Mouse (Mus musculus): ENCODE results near the gene Naa50. TPM values are rescaled to one million over a fixed set of nuclear protein-coding genes. Genes with fewer than 3 reads are reported as not detected.

Gene Naa50
- total RNA-seq, 1 experiment, result 72.5 TPM

- DNase-seq (ENCODE audit: low read depth, low spot score), result no peak
- no peaks in the 10 kb centered on the region for H3K9me3 ChIP-seq (ENCODE audit: control insufficient read depth, insufficient read depth, low read depth, low read length)
- no peaks in the 10 kb centered on the region for H3K4me1 ChIP-seq (ENCODE audit: control insufficient read depth in 2 of 2, insufficient read depth in 2 of 2, low read length in 2 of 2, poor library complexity in 1 of 2)
- TF ChIP-seq MAFK (IDR thresholded peaks at IDR 0.05; ENCODE audit: insufficient read depth, low read depth, low read length) (no peak), ZC3H11A (IDR thresholded peaks at IDR 0.05; ENCODE audit: borderline replicate concordance, low read depth, low read length) (no peak), CHD2 (IDR thresholded peaks at IDR 0.05; ENCODE audit: low read depth, low read length) (no peak), HCFC1 (IDR thresholded peaks at IDR 0.05; ENCODE audit: borderline replicate concordance, insufficient read depth, low read length) (no peak), ZNF384 (IDR thresholded peaks at IDR 0.05; ENCODE audit: low read depth, low read length) (no peak)
- no peak overlapping the region for H3K27ac ChIP-seq (ENCODE audit: insufficient read depth, low read depth, low read length, poor library complexity, severe bottlenecking)
- H3K4me3 ChIP-seq (ENCODE audit: insufficient read depth in 1 of 2, low read depth in 1 of 2, low read length in 2 of 2, poor library complexity in 1 of 2, severe bottlenecking in 1 of 2), result no peak overlapping the region
- H3K9ac ChIP-seq (ENCODE audit: insufficient read depth, low read depth, low read length, poor library complexity, severe bottlenecking), result no peak overlapping the region
- in situ Hi-C loops (cut with MboI; ENCODE audit: low sequenced_read_pairs in 2 of 2, unreplicated experiment in 2 of 2), result no loop called here
- no peaks in the 10 kb centered on the region; the same call in 1 of the 2 replicates for H3K36me3 ChIP-seq (ENCODE audit: control insufficient read depth, insufficient read depth, low read length, poor library complexity, severe bottlenecking)
Observed at GRCm38 (mm10) chr16:44163831-44164230, 24.2 kb downstream of the Naa50 start.

- Histone ChIP-seq H3K9ac (ENCODE audit: insufficient read depth, low read depth, low read length, poor library complexity, severe bottlenecking) (no peak overlapping the region), H3K27ac (ENCODE audit: insufficient read depth, low read depth, low read length, poor library complexity, severe bottlenecking) (no peak overlapping the region), H3K4me1 (ENCODE audit: control insufficient read depth in 2 of 2, insufficient read depth in 2 of 2, low read length in 2 of 2, poor library complexity in 1 of 2) (no peaks in the 10 kb centered on the region), H3K36me3 (ENCODE audit: control insufficient read depth, insufficient read depth, low read length, poor library complexity, severe bottlenecking) (no peaks in the 10 kb centered on the region; the same call in 1 of the 2 replicates), H3K9me3 (ENCODE audit: control insufficient read depth, insufficient read depth, low read depth, low read length) (no peaks in the 10 kb centered on the region), H3K4me3 (ENCODE audit: insufficient read depth in 1 of 2, low read depth in 1 of 2, low read length in 2 of 2, poor library complexity in 1 of 2, severe bottlenecking in 1 of 2) (no peak overlapping the region)
- DNase-seq (ENCODE audit: low read depth, low spot score), result no peak
- in situ Hi-C loops (cut with MboI; ENCODE audit: low sequenced_read_pairs in 2 of 2, unreplicated experiment in 2 of 2), result no loop called here
- TF ChIP-seq MAFK (IDR thresholded peaks at IDR 0.05; ENCODE audit: insufficient read depth, low read depth, low read length), result no peak
- TF ChIP-seq ZC3H11A (IDR thresholded peaks at IDR 0.05; ENCODE audit: borderline replicate concordance, low read depth, low read length), result no peak
- TF ChIP-seq ZNF384 (IDR thresholded peaks at IDR 0.05; ENCODE audit: low read depth, low read length), result no peak
- no peak for TF ChIP-seq CHD2 (IDR thresholded peaks at IDR 0.05; ENCODE audit: low read depth, low read length)
- TF ChIP-seq HCFC1 (IDR thresholded peaks at IDR 0.05; ENCODE audit: borderline replicate concordance, insufficient read depth, low read length), result no peak
Observed at GRCm38 (mm10) chr16:44165182-44165581, 25.6 kb downstream of the Naa50 start.

DNA sequence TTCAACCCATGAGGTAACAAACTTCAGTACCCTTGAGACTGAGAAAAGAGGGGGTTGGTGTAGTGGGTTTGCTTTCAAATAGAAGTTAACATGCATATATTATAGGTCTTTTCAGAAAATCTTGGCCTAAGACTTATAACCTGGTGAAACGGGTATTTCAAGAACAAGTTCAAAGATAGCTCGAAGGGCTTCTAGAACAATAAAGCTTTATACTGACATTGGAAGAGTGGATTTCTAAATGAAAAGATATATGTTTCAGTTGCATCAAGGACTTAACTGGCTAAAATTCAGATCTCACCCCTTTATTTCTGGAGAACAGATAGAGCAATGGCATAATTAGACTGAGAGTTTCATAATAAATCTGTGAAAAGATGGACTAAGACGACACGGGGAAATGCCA is 29.4 kb downstream of the Naa50 start:
- Histone ChIP-seq H3K9ac (ENCODE audit: insufficient read depth, low read depth, low read length, poor library complexity, severe bottlenecking) (no peak overlapping the region), H3K27ac (ENCODE audit: insufficient read depth, low read depth, low read length, poor library complexity, severe bottlenecking) (no peak overlapping the region), H3K4me3 (ENCODE audit: insufficient read depth in 1 of 2, low read depth in 1 of 2, low read length in 2 of 2, poor library complexity in 1 of 2, severe bottlenecking in 1 of 2) (no peak overlapping the region), H3K9me3 (ENCODE audit: control insufficient read depth, insufficient read depth, low read depth, low read length) (no peaks in the 10 kb centered on the region), H3K36me3 (ENCODE audit: control insufficient read depth, insufficient read depth, low read length, poor library complexity, severe bottlenecking) (no peaks in the 10 kb centered on the region), H3K4me1 (ENCODE audit: control insufficient read depth in 2 of 2, insufficient read depth in 2 of 2, low read length in 2 of 2, poor library complexity in 1 of 2) (no peaks in the 10 kb centered on the region)
- in situ Hi-C loops (cut with MboI; ENCODE audit: low sequenced_read_pairs in 2 of 2, unreplicated experiment in 2 of 2), result no loop called here
- DNase-seq (ENCODE audit: low read depth, low spot score), result no peak
- TF ChIP-seq ZNF384 (IDR thresholded peaks at IDR 0.05; ENCODE audit: low read depth, low read length) (no peak), HCFC1 (IDR thresholded peaks at IDR 0.05; ENCODE audit: borderline replicate concordance, insufficient read depth, low read length) (no peak), CHD2 (IDR thresholded peaks at IDR 0.05; ENCODE audit: low read depth, low read length) (no peak), ZC3H11A (IDR thresholded peaks at IDR 0.05; ENCODE audit: borderline replicate concordance, low read depth, low read length) (no peak), MAFK (IDR thresholded peaks at IDR 0.05; ENCODE audit: insufficient read depth, low read depth, low read length) (no peak)

GRCm38 (mm10) chr16:44172297-44173154 is 32.9 kb downstream of the Naa50 start:
- Histone ChIP-seq H3K9ac (ENCODE audit: insufficient read depth, low read depth, low read length, poor library complexity, severe bottlenecking) (peak overlapping the region; percentile 72), H3K9me3 (ENCODE audit: control insufficient read depth, insufficient read depth, low read depth, low read length) (no peaks in the 10 kb centered on the region), H3K36me3 (ENCODE audit: control insufficient read depth, insufficient read depth, low read length, poor library complexity, severe bottlenecking) (no peaks in the 10 kb centered on the region), H3K4me3 (ENCODE audit: insufficient read depth in 1 of 2, low read depth in 1 of 2, low read length in 2 of 2, poor library complexity in 1 of 2, severe bottlenecking in 1 of 2) (peak overlapping the region; percentile 61 to 76), H3K4me1 (ENCODE audit: control insufficient read depth in 2 of 2, insufficient read depth in 2 of 2, low read length in 2 of 2, poor library complexity in 1 of 2) (peaks cover 0 to 2% of the 10 kb centered on the region in 2 experiments; a peak in 1 of 4 replicates), H3K27ac (ENCODE audit: insufficient read depth, low read depth, low read length, poor library complexity, severe bottlenecking) (no peak overlapping the region; the same call in 1 of the 2 replicates)
- TF ChIP-seq ZC3H11A (IDR thresholded peaks at IDR 0.05; ENCODE audit: borderline replicate concordance, low read depth, low read length) (no peak), ZNF384 (IDR thresholded peaks at IDR 0.05; ENCODE audit: low read depth, low read length) (peak; percentile 97), HCFC1 (IDR thresholded peaks at IDR 0.05; ENCODE audit: borderline replicate concordance, insufficient read depth, low read length) (no peak), CHD2 (IDR thresholded peaks at IDR 0.05; ENCODE audit: low read depth, low read length) (peak; percentile 62), MAFK (IDR thresholded peaks at IDR 0.05; ENCODE audit: insufficient read depth, low read depth, low read length) (no peak)
- peak; percentile 97 for DNase-seq (ENCODE audit: low read depth, low spot score)
- in situ Hi-C loops (cut with MboI; ENCODE audit: low sequenced_read_pairs in 2 of 2, unreplicated experiment in 2 of 2), result no loop called here

Measured in ES-E14 (cell line).